Mouse (Mus musculus) olfactory bulb, adult 2 months (tissue): Measurements from ENCODE around the gene Supt4a.

Source experiments
- CTCF ChIP-seq: fragments of 200-500 bp; IDR thresholded peaks from 2 replicates; pipeline ENCODE4 v1.5.1; 2012; ENCODE audit warnings: low read depth, mild to moderate bottlenecking, low read length, moderate library complexity; ENCODE audit not compliant: insufficient read depth
- POLR2A ChIP-seq: fragments of 200-500 bp; IDR thresholded peaks from 2 replicates; pipeline ENCODE4 v1.6.1; 2012; ENCODE audit warnings: mild to moderate bottlenecking, low read depth, low read length, moderate library complexity; ENCODE audit not compliant: insufficient read depth

DNA sequence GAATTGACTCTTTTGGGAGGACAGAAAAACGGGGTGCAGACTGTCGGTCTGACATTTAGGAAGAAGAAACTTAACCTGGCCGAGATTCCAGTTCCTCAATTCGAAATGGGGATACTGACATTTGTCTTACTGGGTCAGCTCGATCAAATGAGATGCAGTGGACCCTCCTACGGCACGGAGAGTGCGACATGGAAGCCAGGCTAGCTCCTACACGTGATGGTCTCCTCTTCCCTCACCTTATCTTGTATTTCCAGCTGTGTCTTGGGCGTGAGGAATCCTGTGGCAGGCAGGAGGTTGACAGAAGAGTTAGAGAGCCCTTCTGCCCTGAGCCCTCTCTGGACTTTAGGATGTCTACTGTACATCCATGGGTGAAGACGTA lies 12.7 kb downstream of the Supt4a start:
- TF ChIP-seq POLR2A, result no peak
- TF ChIP-seq CTCF, result no peak
